Mouse (Mus musculus) liver, embryonic 14.5 days (tissue): ENCODE measurements at regions not wholly inside any gene's neighbourhood (a gene's known extent, or its start where the extent isn't known, plus 50 kb on each side); places are given as distances from the start of the nearest gene placed in this dataset.

Source experiments
- ATAC-seq: fragments of 200-750 bp; cut with Nextera tagmentation; 2 replicates; pipeline ENCODE4 v1.8.0; 2017; ENCODE audit warnings: moderate number of reproducible peaks, mild to moderate bottlenecking, moderate library complexity; ENCODE audit not compliant: insufficient read depth
- DNase-seq, 3 experiments: peaks; one replicate each; pipeline ENCODE4 v3.0.0-alpha.2; 2012 to 2013; ENCODE audit warnings: low read depth in 3 of 3, low spot score in 3 of 3
- H3K27ac ChIP-seq: fragments of 300-500 bp; sonication (generic); 2 replicates; pipeline ENCODE4 v1.5.1; 2014; ENCODE audit warnings: moderate library complexity, mild to moderate bottlenecking, control low read depth, inconsistent platforms
- H3K27me3 ChIP-seq: fragments of 300-500 bp; sonication (generic); 2 replicates; pipeline ENCODE4 v1.6.1; 2014; ENCODE audit warnings: mild to moderate bottlenecking, low read length, moderate library complexity; ENCODE audit not compliant: control insufficient read depth, insufficient read depth
- H3K36me3 ChIP-seq: fragments of 300-500 bp; sonication (generic); replicated peaks from 2 replicates; pipeline ENCODE4 v1.6.1; 2014; ENCODE audit warnings: low read depth; ENCODE audit not compliant: control insufficient read depth, insufficient read depth
- H3K4me1 ChIP-seq, 2 experiments: fragments of 200-500 bp in 1 of 2; fragments of 300-500 bp in 1 of 2; sonication (generic) in 1 of 2; replicated peaks; 2 replicates each; pipeline ENCODE4 v1.6.1; 2012 to 2014; ENCODE audit warnings: antibody characterized with exemption in 1 of 2, inconsistent platforms in 1 of 2, low read length in 1 of 2; ENCODE audit not compliant: control insufficient read depth in 2 of 2, insufficient read depth in 2 of 2
- H3K4me2 ChIP-seq: fragments of 300-500 bp; sonication (generic); 2 replicates; pipeline ENCODE4 v1.6.1; 2014; ENCODE audit warnings: low read depth, mild to moderate bottlenecking, control low read depth, moderate library complexity
- H3K4me3 ChIP-seq, 2 experiments: fragments of 200-500 bp in 1 of 2; fragments of 300-500 bp in 1 of 2; sonication (generic) in 1 of 2; 2 replicates each; pipeline ENCODE4 v1.5.1; 2012 to 2014; ENCODE audit warnings: low read depth in 2 of 2, low read length in 2 of 2, mild to moderate bottlenecking in 2 of 2, control low read depth in 1 of 2, inconsistent platforms in 1 of 2, moderate library complexity in 1 of 2; ENCODE audit not compliant: insufficient read depth in 1 of 2
- H3K9ac ChIP-seq: fragments of 300-500 bp; sonication (generic); replicated peaks from 2 replicates; pipeline ENCODE4 v1.6.1; 2014; ENCODE audit warnings: mild to moderate bottlenecking, control low read depth, moderate library complexity
- H3K9me3 ChIP-seq: fragments of 300-500 bp; sonication (generic); 2 replicates; pipeline ENCODE4 v1.6.1; 2016; ENCODE audit warnings: low read length, mixed read lengths; ENCODE audit not compliant: control insufficient read depth
- CTCF ChIP-seq: IDR thresholded peaks from 2 replicates; pipeline ENCODE4 v1.5.1; 2016; ENCODE audit warnings: antibody characterized with exemption, low read depth, control low read depth
- EP300 ChIP-seq: IDR thresholded peaks from 2 replicates; pipeline ENCODE4 v1.6.1; 2016; ENCODE audit warnings: antibody characterized with exemption, low read depth
- WGBS: fragments of 180-500 bp; shearing (Covaris S2); extraction: QIAGEN DNeasy Blood & Tissue Kit; methylation state at CpG from one replicate; pipeline ENCODE4 v1.1.7; 2014; ENCODE audit not compliant: insufficient replicate concordance; 5-methylcytosine and 5-hydroxymethylcytosine counted together

GRCm38 (mm10) chr19:26093844-26094243 lies 421.6 kb downstream of the Dmrt2 start:
- Histone ChIP-seq H3K27ac (no peak overlapping the region), H3K4me1 (peaks cover 0 to 2% of the 10 kb centered on the region in 2 experiments; a peak in 1 of 4 replicates), H3K9me3 (no peaks in the 10 kb centered on the region), H3K27me3 (no peaks in the 10 kb centered on the region), H3K36me3 (no peaks in the 10 kb centered on the region), H3K4me3 (no peak overlapping the region), H3K4me2 (no peak overlapping the region), H3K9ac (no peak overlapping the region)
- no peak for TF ChIP-seq EP300
- WGBS, result 54% methylated on average over 1 of the region's 1 CpGs
- DNase-seq (no peak), ATAC-seq (no peak)

GRCm38 (mm10) chr19:26114326-26114725 lies 442.1 kb downstream of the Dmrt2 start:
- Histone ChIP-seq H3K27ac (no peak overlapping the region), H3K4me1 (no peaks in the 10 kb centered on the region), H3K4me3 (no peak overlapping the region), H3K9ac (no peak overlapping the region), H3K36me3 (no peaks in the 10 kb centered on the region), H3K27me3 (no peaks in the 10 kb centered on the region), H3K4me2 (no peak overlapping the region), H3K9me3 (no peaks in the 10 kb centered on the region)
- no peak for DNase-seq
- 50% methylated on average over 6 of the region's 6 CpGs for WGBS
- ATAC-seq, result no peak
- no peak for TF ChIP-seq EP300
- no peak for TF ChIP-seq CTCF

GRCm38 (mm10) chr19:26128423-26128822 lies 456.2 kb downstream of the Dmrt2 start:
- Histone ChIP-seq H3K4me3 (no peak overlapping the region), H3K4me1 (no peaks in the 10 kb centered on the region), H3K9ac (no peak overlapping the region), H3K27me3 (no peaks in the 10 kb centered on the region), H3K4me2 (no peak overlapping the region), H3K36me3 (no peaks in the 10 kb centered on the region), H3K27ac (no peak overlapping the region), H3K9me3 (no peaks in the 10 kb centered on the region)
- TF ChIP-seq EP300 (no peak), CTCF (no peak)
- DNase-seq, result no peak
- WGBS, result 37% methylated on average over 2 of the region's 2 CpGs
- no peak for ATAC-seq

- no peak for DNase-seq
- Histone ChIP-seq H3K27me3 (no peaks in the 10 kb centered on the region), H3K9ac (no peak overlapping the region), H3K36me3 (no peaks in the 10 kb centered on the region), H3K4me1 (no peaks in the 10 kb centered on the region), H3K27ac (no peak overlapping the region), H3K4me2 (no peak overlapping the region), H3K9me3 (no peaks in the 10 kb centered on the region), H3K4me3 (no peak overlapping the region)
- no peak for ATAC-seq
- WGBS, result 72% methylated on average over 4 of the region's 4 CpGs
- TF ChIP-seq CTCF (no peak), EP300 (no peak)
Measured at GRCm38 (mm10) chr19:26134385-26134784, 462.2 kb downstream of the Dmrt2 start.

- Histone ChIP-seq H3K27me3 (no peaks in the 10 kb centered on the region), H3K9ac (no peak overlapping the region), H3K27ac (no peak overlapping the region), H3K9me3 (no peaks in the 10 kb centered on the region), H3K4me3 (no peak overlapping the region), H3K4me1 (no peaks in the 10 kb centered on the region), H3K4me2 (no peak overlapping the region), H3K36me3 (no peaks in the 10 kb centered on the region)
- WGBS, result 55% methylated on average over 2 of the region's 2 CpGs
- no peak for DNase-seq
- ATAC-seq, result no peak
- TF ChIP-seq EP300, result no peak
- no peak for TF ChIP-seq CTCF
Measured at GRCm38 (mm10) chr19:26135398-26136104, 463.3 kb downstream of the Dmrt2 start.
